Mouse (Mus musculus): ENCODE measurements at regions not wholly inside any gene's neighbourhood (a gene's known extent, or its start where the extent isn't known, plus 50 kb on each side); places are given as distances from the start of the nearest gene placed in this dataset.
A peak's percentile ranks its signal among the peaks of the same experiment; 100 is the strongest.

DNA sequence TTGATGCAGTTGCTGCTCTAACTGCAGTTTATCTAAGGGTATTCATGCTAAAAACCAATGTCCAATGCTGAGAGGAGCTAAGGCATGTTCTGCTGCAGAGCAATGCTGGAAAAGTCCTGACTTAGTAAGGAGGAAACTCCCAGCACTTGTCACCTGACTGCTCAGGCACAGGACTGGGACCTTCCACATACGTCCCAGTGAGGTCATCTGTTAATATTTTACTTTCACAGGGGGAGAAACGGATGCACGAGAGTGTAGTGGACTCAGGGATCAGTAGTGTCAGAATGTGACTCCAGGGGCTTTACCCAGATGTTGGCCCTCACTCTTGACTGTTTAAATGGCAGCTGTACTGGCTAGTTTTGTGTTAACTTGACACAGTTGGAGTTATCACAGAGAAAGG lies 231.5 kb upstream of the Eef2kmt start:
- no peak overlapping the region for H3K27ac ChIP-seq (ENCODE audit: low read length)
- no peak for ATAC-seq
- 80% methylated on average over 3 of the region's 3 CpGs for WGBS

DNA sequence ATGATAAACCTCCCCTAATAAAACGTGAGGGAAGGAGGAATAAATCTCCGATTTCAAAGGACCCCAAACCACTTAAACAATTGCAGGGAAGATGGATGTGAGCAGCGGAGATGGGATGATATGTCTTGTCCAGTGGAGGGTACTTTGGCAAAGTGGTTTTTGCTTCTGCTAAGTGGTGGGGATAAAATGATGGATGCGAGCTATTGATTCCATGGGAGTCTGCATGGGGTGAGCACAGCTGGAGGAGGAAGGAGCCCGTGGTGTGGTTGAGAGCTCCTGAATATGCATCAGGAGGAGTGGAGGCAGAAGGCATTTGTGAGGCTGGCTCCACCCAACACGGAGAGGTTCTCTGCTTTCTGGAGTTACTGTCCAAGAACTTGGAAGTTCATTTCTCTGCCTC lies 227.6 kb upstream of the Eef2kmt start:
- Histone ChIP-seq H3K36me3 (ENCODE audit: control insufficient read depth, insufficient read depth, low read length) (no peaks in the 10 kb centered on the region), H3K4me2 (ENCODE audit: low read length) (no peak overlapping the region), H3K4me1 (ENCODE audit: control insufficient read depth, insufficient read depth, low read length) (no peaks in the 10 kb centered on the region), H3K27ac (ENCODE audit: low read length) (no peak overlapping the region), H3K27me3 (ENCODE audit: control insufficient read depth, insufficient read depth, low read depth, low read length) (no peaks in the 10 kb centered on the region), H3K9ac (ENCODE audit: low read depth, low read length) (no peak overlapping the region), H3K4me3 (ENCODE audit: low read depth, low read length) (no peak overlapping the region), H3K9me3 (replicated peaks; ENCODE audit: control insufficient read depth, low read length, poor library complexity, severe bottlenecking) (no peaks in the 10 kb centered on the region)
- no peak for ATAC-seq
- WGBS, result 30% methylated on average over 6 of the region's 6 CpGs

More for the DNA sequence above, 231.5 kb upstream of the Eef2kmt start:
- H3K4me1 ChIP-seq (ENCODE audit: control insufficient read depth, insufficient read depth, low read length), result no peaks in the 10 kb centered on the region
- H3K9ac ChIP-seq (ENCODE audit: low read depth, low read length), result no peak overlapping the region
- no peaks in the 10 kb centered on the region for H3K9me3 ChIP-seq (replicated peaks; ENCODE audit: control insufficient read depth, low read length, poor library complexity, severe bottlenecking)
- H3K4me3 ChIP-seq (ENCODE audit: low read depth, low read length), result no peak overlapping the region
- H3K4me2 ChIP-seq (ENCODE audit: low read length), result no peak overlapping the region
- H3K36me3 ChIP-seq (ENCODE audit: control insufficient read depth, insufficient read depth, low read length), result no peaks in the 10 kb centered on the region
- H3K27me3 ChIP-seq (ENCODE audit: control insufficient read depth, insufficient read depth, low read depth, low read length), result no peaks in the 10 kb centered on the region

DNA sequence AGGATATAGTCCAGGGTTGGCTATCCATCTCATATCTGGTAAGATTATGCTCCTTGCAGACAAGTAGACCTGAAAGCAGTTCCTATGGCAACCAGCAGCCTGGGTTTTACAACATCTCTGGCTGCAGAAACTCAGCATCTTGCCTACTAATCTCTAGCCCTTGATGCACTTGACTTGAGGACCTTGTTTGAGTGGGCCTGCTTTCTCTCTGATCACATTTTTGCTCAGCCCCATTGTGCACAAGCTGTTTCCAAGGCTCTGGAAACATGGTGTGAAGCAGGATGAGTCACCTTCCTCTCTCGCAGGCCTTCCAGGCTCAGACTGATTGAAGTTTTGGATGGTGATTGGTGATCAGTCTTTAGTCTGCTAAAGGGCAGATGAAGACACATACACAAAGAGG lies 224.4 kb upstream of the Eef2kmt start:
- no peak overlapping the region for H3K4me2 ChIP-seq (ENCODE audit: low read length)
- no peaks in the 10 kb centered on the region for H3K36me3 ChIP-seq (ENCODE audit: control insufficient read depth, insufficient read depth, low read length)
- H3K9ac ChIP-seq (ENCODE audit: low read depth, low read length), result no peak overlapping the region
- H3K9me3 ChIP-seq (replicated peaks; ENCODE audit: control insufficient read depth, low read length, poor library complexity, severe bottlenecking), result no peaks in the 10 kb centered on the region
- no peaks in the 10 kb centered on the region for H3K27me3 ChIP-seq (ENCODE audit: control insufficient read depth, insufficient read depth, low read depth, low read length)
- H3K4me3 ChIP-seq (ENCODE audit: low read depth, low read length), result no peak overlapping the region
- ATAC-seq, result no peak
- H3K27ac ChIP-seq (ENCODE audit: low read length), result no peak overlapping the region
- 78% methylated on average over 1 of the region's 1 CpGs for WGBS
- peaks cover 3% of the 10 kb centered on the region; the same call in 1 of the 2 replicates for H3K4me1 ChIP-seq (ENCODE audit: control insufficient read depth, insufficient read depth, low read length)

DNA sequence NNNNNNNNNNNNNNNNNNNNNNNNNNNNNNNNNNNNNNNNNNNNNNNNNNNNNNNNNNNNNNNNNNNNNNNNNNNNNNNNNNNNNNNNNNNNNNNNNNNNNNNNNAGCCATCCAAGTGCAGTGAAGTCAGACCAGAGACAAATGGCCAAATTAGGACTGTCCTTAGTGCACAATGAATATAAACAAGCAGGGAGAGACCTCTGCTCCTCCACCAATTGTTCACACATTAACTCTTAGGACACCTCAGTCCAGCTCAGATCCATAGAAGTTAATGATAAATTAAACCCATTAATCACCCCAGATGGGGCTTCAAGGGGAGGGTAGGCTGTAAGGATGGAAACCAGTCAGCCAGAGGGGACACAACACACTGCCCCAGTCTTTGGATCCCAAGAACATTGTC lies 223.2 kb upstream of the Eef2kmt start:
- Histone ChIP-seq H3K27ac (ENCODE audit: low read length) (no peak overlapping the region), H3K9me3 (replicated peaks; ENCODE audit: control insufficient read depth, low read length, poor library complexity, severe bottlenecking) (no peaks in the 10 kb centered on the region), H3K4me3 (ENCODE audit: low read depth, low read length) (no peak overlapping the region), H3K4me2 (ENCODE audit: low read length) (no peak overlapping the region), H3K4me1 (ENCODE audit: control insufficient read depth, insufficient read depth, low read length) (peaks cover 8% of the 10 kb centered on the region; the same call in 1 of the 2 replicates), H3K27me3 (ENCODE audit: control insufficient read depth, insufficient read depth, low read depth, low read length) (no peaks in the 10 kb centered on the region), H3K9ac (ENCODE audit: low read depth, low read length) (no peak overlapping the region), H3K36me3 (ENCODE audit: control insufficient read depth, insufficient read depth, low read length) (no peaks in the 10 kb centered on the region)
- no peak for ATAC-seq

DNA sequence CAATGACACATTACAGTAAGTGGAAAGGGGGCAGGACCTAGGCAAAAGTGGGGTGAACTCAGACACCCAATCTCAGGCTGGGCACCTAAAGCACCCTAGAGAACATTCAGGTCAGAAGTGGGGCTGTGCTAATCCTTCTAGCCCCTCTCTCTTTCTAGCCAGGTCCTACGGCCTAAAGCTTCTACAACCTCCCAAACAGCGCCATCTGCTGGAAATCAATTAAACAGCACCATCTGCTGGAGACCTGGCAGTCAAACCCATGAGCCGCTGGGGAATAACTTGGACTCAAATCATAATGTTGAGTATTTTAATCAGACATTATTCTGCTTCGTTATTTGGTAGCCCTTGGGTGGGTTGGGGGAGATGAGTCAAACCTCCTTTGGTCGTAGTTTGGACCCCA lies 215.5 kb upstream of the Eef2kmt start:
- 22% methylated on average over 5 of the region's 5 CpGs for WGBS
- no peak overlapping the region for H3K4me2 ChIP-seq (ENCODE audit: low read length)
- no peak for ATAC-seq
- no peaks in the 10 kb centered on the region for H3K27me3 ChIP-seq (ENCODE audit: control insufficient read depth, insufficient read depth, low read depth, low read length)
- no peaks in the 10 kb centered on the region for H3K9me3 ChIP-seq (replicated peaks; ENCODE audit: control insufficient read depth, low read length, poor library complexity, severe bottlenecking)
- peaks cover 11% of the 10 kb centered on the region; the same call in 1 of the 2 replicates for H3K4me1 ChIP-seq (ENCODE audit: control insufficient read depth, insufficient read depth, low read length)
- H3K9ac ChIP-seq (ENCODE audit: low read depth, low read length), result no peak overlapping the region
- H3K27ac ChIP-seq (ENCODE audit: low read length), result no peak overlapping the region
- H3K36me3 ChIP-seq (ENCODE audit: control insufficient read depth, insufficient read depth, low read length), result no peaks in the 10 kb centered on the region
- no peak overlapping the region for H3K4me3 ChIP-seq (ENCODE audit: low read depth, low read length)

DNA sequence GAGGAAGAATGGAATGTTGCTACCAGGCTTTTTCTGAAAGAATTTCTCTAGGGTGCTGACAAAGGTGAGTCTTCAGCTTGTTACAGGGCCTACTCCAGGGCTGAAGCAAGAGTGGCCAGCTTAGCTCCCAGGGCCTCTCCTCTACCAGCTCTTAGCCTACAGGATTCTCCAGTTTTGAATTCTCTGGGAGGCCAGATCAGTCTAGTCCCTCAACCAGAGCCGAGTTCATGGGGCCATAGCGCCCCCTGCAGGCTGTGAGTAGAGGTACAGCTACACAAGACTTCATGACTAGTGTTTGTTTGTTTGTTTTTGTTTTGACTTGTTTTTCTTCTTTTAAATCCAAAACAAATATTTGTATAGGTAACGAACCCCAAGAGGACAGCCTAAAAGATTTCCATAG lies 211.8 kb upstream of the Eef2kmt start:
- H3K4me2 ChIP-seq (ENCODE audit: low read length), result no peak overlapping the region
- no peak overlapping the region for H3K4me3 ChIP-seq (ENCODE audit: low read depth, low read length)
- H3K36me3 ChIP-seq (ENCODE audit: control insufficient read depth, insufficient read depth, low read length), result no peaks in the 10 kb centered on the region
- no peaks in the 10 kb centered on the region for H3K4me1 ChIP-seq (ENCODE audit: control insufficient read depth, insufficient read depth, low read length)
- no peak for ATAC-seq
- no peak overlapping the region for H3K27ac ChIP-seq (ENCODE audit: low read length)
- no peaks in the 10 kb centered on the region for H3K27me3 ChIP-seq (ENCODE audit: control insufficient read depth, insufficient read depth, low read depth, low read length)
- 5% methylated on average over 3 of the region's 3 CpGs for WGBS
- H3K9ac ChIP-seq (ENCODE audit: low read depth, low read length), result no peak overlapping the region
- no peaks in the 10 kb centered on the region for H3K9me3 ChIP-seq (replicated peaks; ENCODE audit: control insufficient read depth, low read length, poor library complexity, severe bottlenecking)

DNA sequence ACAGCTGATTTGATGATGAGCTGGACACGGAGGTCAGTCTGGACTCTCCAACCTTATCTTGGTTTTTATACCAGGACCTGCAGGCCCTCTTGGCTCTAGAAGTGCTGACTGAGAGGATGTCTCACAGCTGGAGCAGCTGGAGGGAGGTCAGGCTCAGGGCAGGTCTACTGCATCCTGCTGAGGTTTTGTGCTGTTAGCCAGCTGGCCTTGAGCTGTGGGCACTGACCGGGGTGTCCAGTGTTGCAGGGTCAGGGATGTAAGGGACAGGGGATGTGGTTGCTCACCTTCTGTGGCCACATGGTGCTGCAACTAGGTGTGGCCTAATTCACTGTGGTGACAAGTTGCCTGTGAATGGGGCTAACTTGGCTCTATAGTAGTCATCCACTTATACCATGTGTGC lies 211.0 kb upstream of the Eef2kmt start:
- no peaks in the 10 kb centered on the region for H3K27me3 ChIP-seq (ENCODE audit: control insufficient read depth, insufficient read depth, low read depth, low read length)

DNA sequence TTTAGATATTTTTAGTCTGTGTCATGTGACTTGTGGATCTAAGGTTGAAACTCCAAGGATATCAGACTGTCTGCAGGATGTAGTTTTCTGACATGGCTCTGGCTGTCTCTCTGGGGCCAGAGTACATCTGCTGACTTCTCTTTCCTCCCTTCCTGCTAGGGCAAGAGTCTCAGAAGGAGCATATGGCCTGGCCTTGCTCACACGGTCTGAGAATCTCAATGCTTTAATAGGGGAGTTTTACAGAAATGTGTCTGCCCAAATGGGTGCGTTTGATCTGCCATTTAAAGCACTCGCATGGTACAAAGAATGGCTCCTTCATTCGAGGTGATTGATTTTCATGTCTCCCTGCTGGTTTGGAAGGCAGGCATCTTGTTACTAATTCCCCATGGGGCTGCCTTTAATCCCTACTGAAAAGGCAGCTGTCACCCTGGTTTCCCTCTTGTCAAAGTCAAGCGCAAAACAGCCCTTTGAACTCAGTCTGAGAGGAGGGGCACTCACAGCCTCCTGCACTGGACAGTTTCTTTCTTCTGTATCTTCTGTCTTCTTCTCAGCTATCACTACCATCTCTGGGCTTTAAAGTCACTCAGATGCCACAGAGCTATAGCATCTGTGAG lies 199.7 kb upstream of the Eef2kmt start:
- Histone ChIP-seq H3K4me3 (ENCODE audit: low read depth, low read length) (no peak overlapping the region), H3K4me2 (ENCODE audit: low read length) (no peak overlapping the region), H3K9ac (ENCODE audit: low read depth, low read length) (no peak overlapping the region), H3K36me3 (ENCODE audit: control insufficient read depth, insufficient read depth, low read length) (no peaks in the 10 kb centered on the region), H3K4me1 (ENCODE audit: control insufficient read depth, insufficient read depth, low read length) (peaks cover 9% of the 10 kb centered on the region; the same call in 1 of the 2 replicates), H3K9me3 (replicated peaks; ENCODE audit: control insufficient read depth, low read length, poor library complexity, severe bottlenecking) (no peaks in the 10 kb centered on the region), H3K27ac (ENCODE audit: low read length) (peak overlapping the region; percentile 40; the same call in 1 of the 2 replicates), H3K27me3 (ENCODE audit: control insufficient read depth, insufficient read depth, low read depth, low read length) (no peaks in the 10 kb centered on the region; the same call in 1 of the 2 replicates)
- 3% methylated on average over 5 of the region's 5 CpGs for WGBS
- peak; percentile 58 for ATAC-seq

More for the DNA sequence above, 211.0 kb upstream of the Eef2kmt start:
- no peaks in the 10 kb centered on the region for H3K9me3 ChIP-seq (replicated peaks; ENCODE audit: control insufficient read depth, low read length, poor library complexity, severe bottlenecking)
- no peak overlapping the region for H3K9ac ChIP-seq (ENCODE audit: low read depth, low read length)
- no peak overlapping the region for H3K4me2 ChIP-seq (ENCODE audit: low read length)
- 68% methylated on average over 2 of the region's 2 CpGs for WGBS
- H3K36me3 ChIP-seq (ENCODE audit: control insufficient read depth, insufficient read depth, low read length), result no peaks in the 10 kb centered on the region
- ATAC-seq, result no peak; the same call in 1 of the 2 replicates
- no peaks in the 10 kb centered on the region for H3K4me1 ChIP-seq (ENCODE audit: control insufficient read depth, insufficient read depth, low read length)
- H3K27ac ChIP-seq (ENCODE audit: low read length), result no peak overlapping the region
- H3K4me3 ChIP-seq (ENCODE audit: low read depth, low read length), result no peak overlapping the region

DNA sequence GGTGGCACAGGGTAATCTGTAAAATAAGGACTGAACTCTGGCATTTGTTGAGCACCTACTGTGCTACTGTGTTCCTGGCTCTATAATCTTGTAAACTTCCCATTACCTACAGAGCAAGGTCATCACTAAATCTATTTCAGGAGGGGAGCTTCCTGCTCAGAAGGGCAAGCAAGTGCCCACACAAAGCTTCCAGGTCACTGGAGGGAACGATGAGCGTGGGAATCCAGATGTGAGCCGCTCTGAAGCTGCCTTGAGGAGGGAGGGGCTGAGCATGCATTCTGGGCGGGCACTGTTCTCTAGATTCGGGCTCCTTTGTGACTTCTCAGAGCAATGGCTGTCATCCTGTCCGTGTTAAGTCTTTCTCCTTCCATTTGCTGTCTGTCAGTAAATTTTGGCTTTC lies 198.5 kb upstream of the Eef2kmt start:
- no peak overlapping the region for H3K4me2 ChIP-seq (ENCODE audit: low read length)
- H3K4me3 ChIP-seq (ENCODE audit: low read depth, low read length), result no peak overlapping the region
- WGBS, result 19% methylated on average over 6 of the region's 6 CpGs
- no peaks in the 10 kb centered on the region; the same call in 1 of the 2 replicates for H3K27me3 ChIP-seq (ENCODE audit: control insufficient read depth, insufficient read depth, low read depth, low read length)
- H3K9ac ChIP-seq (ENCODE audit: low read depth, low read length), result no peak overlapping the region
- H3K27ac ChIP-seq (ENCODE audit: low read length), result no peak overlapping the region
- no peaks in the 10 kb centered on the region for H3K9me3 ChIP-seq (replicated peaks; ENCODE audit: control insufficient read depth, low read length, poor library complexity, severe bottlenecking)
- no peaks in the 10 kb centered on the region for H3K36me3 ChIP-seq (ENCODE audit: control insufficient read depth, insufficient read depth, low read length)
- H3K4me1 ChIP-seq (ENCODE audit: control insufficient read depth, insufficient read depth, low read length), result peaks cover 9% of the 10 kb centered on the region; the same call in 1 of the 2 replicates
- ATAC-seq, result no peak
